Mouse (Mus musculus): ENCODE measurements around the gene Grik5. TPM values are rescaled to one million over a fixed set of nuclear protein-coding genes. Genes with fewer than 3 reads are reported as not detected.
A peak's percentile ranks its signal among the peaks of the same experiment; 100 is the strongest.

Grik5 gene
- polyA plus RNA-seq, 1 experiment from 2014 or later, result 3.4 TPM

DNA sequence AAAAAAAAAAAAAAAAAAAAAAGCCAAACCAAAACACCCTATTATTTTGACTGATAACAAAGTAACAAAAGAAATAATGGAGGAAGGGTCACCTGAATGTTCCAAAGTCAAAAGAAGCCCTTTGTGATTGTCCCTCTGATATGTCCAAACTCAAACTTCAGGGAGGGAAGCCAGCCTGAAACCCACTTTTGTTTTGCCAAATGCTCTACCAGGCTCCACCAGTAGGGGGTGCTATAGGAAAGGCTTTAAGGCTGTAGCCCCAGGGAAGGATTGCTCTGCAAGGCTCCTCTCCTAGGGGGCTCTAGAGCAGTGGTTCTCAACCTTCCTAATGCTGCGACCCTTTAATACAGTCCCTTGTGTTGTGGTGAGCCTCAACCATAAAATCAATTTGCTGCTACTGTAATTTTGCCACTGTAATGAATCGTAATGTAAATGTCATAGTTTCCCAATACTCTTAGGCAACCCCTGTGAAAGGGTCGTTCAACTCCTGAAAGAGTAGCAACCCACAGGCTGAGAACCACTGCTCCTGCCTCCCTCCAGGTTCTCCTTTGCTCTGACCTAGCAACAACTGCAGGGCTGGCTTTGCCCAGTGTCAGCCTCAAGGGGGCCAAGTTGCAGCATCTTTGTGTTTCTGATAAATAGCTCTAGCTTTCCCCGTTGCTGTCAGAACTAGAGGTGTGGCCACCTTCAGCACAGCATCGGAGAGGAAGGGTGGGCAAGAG lies 42.0 kb downstream of the Grik5 start:
- Histone ChIP-seq H3K36me3 (ENCODE audit: insufficient read depth, low read length) (0 out of 2 replicates have a peak, but pooled peaks cover 5% of the 10 kb centered on the region), H3K4me1 (replicated peaks; ENCODE audit: insufficient read depth, low read length) (no peaks in the 10 kb centered on the region), H3K4me2 (ENCODE audit: low read length) (no peak overlapping the region), H3K27ac (no peak overlapping the region), H3K9ac (ENCODE audit: low read depth, low read length) (no peak overlapping the region), H3K27me3 (ENCODE audit: insufficient read depth, low read length) (no peaks in the 10 kb centered on the region), H3K9me3 (replicated peaks; ENCODE audit: low read length) (no peaks in the 10 kb centered on the region), H3K4me3 (replicated peaks; ENCODE audit: low read depth, low read length) (no peak overlapping the region)
- peak; percentile 84 for DNase-seq (ENCODE audit: low spot score)
- ATAC-seq (replicated peaks; ENCODE audit: low FRiP score, low read depth), result no peak
- peak; percentile 84 for TF ChIP-seq CTCF (IDR thresholded peaks at IDR 0.05; ENCODE audit: low read depth)
- WGBS, result 42% methylated on average over 5 of the region's 5 CpGs

GRCm38 (mm10) chr7:25026452-25026851 lies 45.7 kb downstream of the Grik5 start:
- WGBS, result 60% methylated on average over 7 of the region's 7 CpGs
- no peak overlapping the region for H3K4me3 ChIP-seq (replicated peaks; ENCODE audit: low read depth, low read length)
- no peak for DNase-seq (ENCODE audit: low spot score)
- no peaks in the 10 kb centered on the region for H3K9me3 ChIP-seq (replicated peaks; ENCODE audit: low read length)
- TF ChIP-seq CTCF (IDR thresholded peaks at IDR 0.05; ENCODE audit: low read depth), result no peak
- ATAC-seq (replicated peaks; ENCODE audit: low FRiP score, low read depth), result no peak
- no peak overlapping the region for H3K9ac ChIP-seq (ENCODE audit: low read depth, low read length)
- H3K4me2 ChIP-seq (ENCODE audit: low read length), result no peak overlapping the region
- H3K4me1 ChIP-seq (replicated peaks; ENCODE audit: insufficient read depth, low read length), result no peaks in the 10 kb centered on the region
- H3K27ac ChIP-seq, result no peak overlapping the region
- H3K27me3 ChIP-seq (ENCODE audit: insufficient read depth, low read length), result no peaks in the 10 kb centered on the region
- 0 out of 2 replicates have a peak, but pooled peaks cover 5% of the 10 kb centered on the region for H3K36me3 ChIP-seq (ENCODE audit: insufficient read depth, low read length)

GRCm38 (mm10) chr7:25025855-25026439 lies 46.2 kb downstream of the Grik5 start:
- H3K4me3 ChIP-seq (replicated peaks; ENCODE audit: low read depth, low read length), result no peak overlapping the region
- DNase-seq (ENCODE audit: low spot score), result no peak
- no peak for ATAC-seq (replicated peaks; ENCODE audit: low FRiP score, low read depth)

GRCm38 (mm10) chr7:25011592-25011991 lies 60.6 kb downstream of the Grik5 start:
- no peak for TF ChIP-seq CTCF (IDR thresholded peaks at IDR 0.05; ENCODE audit: low read depth)
- Histone ChIP-seq H3K4me1 (replicated peaks; ENCODE audit: insufficient read depth, low read length) (peaks cover 7% of the 10 kb centered on the region; the same call in 1 of the 2 replicates), H3K9me3 (replicated peaks; ENCODE audit: low read length) (no peaks in the 10 kb centered on the region), H3K27ac (no peak overlapping the region), H3K4me2 (ENCODE audit: low read length) (no peak overlapping the region), H3K36me3 (ENCODE audit: insufficient read depth, low read length) (peaks cover 7% of the 10 kb centered on the region; the same call in 1 of the 2 replicates), H3K27me3 (ENCODE audit: insufficient read depth, low read length) (peaks cover 37% of the 10 kb centered on the region), H3K9ac (ENCODE audit: low read depth, low read length) (no peak overlapping the region), H3K4me3 (replicated peaks; ENCODE audit: low read depth, low read length) (no peak overlapping the region)
- 51% methylated on average over 7 of the region's 7 CpGs for WGBS
- ATAC-seq (replicated peaks; ENCODE audit: low FRiP score, low read depth), result no peak
- DNase-seq (ENCODE audit: low spot score), result no peak

More at GRCm38 (mm10) chr7:25025855-25026439, 46.2 kb downstream of the Grik5 start:
- H3K9me3 ChIP-seq (replicated peaks; ENCODE audit: low read length), result no peaks in the 10 kb centered on the region
- 0 out of 2 replicates have a peak, but pooled peaks cover 5% of the 10 kb centered on the region for H3K36me3 ChIP-seq (ENCODE audit: insufficient read depth, low read length)
- no peak overlapping the region for H3K27ac ChIP-seq
- TF ChIP-seq CTCF (IDR thresholded peaks at IDR 0.05; ENCODE audit: low read depth), result peak; percentile 48
- 67% methylated on average over 10 of the region's 10 CpGs for WGBS
- no peak overlapping the region for H3K4me2 ChIP-seq (ENCODE audit: low read length)
- no peaks in the 10 kb centered on the region for H3K27me3 ChIP-seq (ENCODE audit: insufficient read depth, low read length)
- H3K4me1 ChIP-seq (replicated peaks; ENCODE audit: insufficient read depth, low read length), result no peaks in the 10 kb centered on the region
- no peak overlapping the region for H3K9ac ChIP-seq (ENCODE audit: low read depth, low read length)

- peaks cover 49% of the 10 kb centered on the region for H3K27me3 ChIP-seq (ENCODE audit: insufficient read depth, low read length)
- no peaks in the 10 kb centered on the region for H3K9me3 ChIP-seq (replicated peaks; ENCODE audit: low read length)
- H3K27ac ChIP-seq, result no peak overlapping the region
- peak overlapping the region; percentile 54 for H3K4me2 ChIP-seq (ENCODE audit: low read length)
- WGBS, result 2% methylated on average over 80 of the region's 97 CpGs
- DNase-seq (ENCODE audit: low spot score) (peak; percentile 58), ATAC-seq (replicated peaks; ENCODE audit: low FRiP score, low read depth) (peak; percentile 50)
- peaks cover 9% of the 10 kb centered on the region; the same call in 1 of the 2 replicates for H3K4me1 ChIP-seq (replicated peaks; ENCODE audit: insufficient read depth, low read length)
- peak; percentile 64 for TF ChIP-seq CTCF (IDR thresholded peaks at IDR 0.05; ENCODE audit: low read depth)
- H3K36me3 ChIP-seq (ENCODE audit: insufficient read depth, low read length), result peaks cover 7% of the 10 kb centered on the region; the same call in 1 of the 2 replicates
- H3K4me3 ChIP-seq (replicated peaks; ENCODE audit: low read depth, low read length), result peak overlapping the region; percentile 15
- no peak overlapping the region for H3K9ac ChIP-seq (ENCODE audit: low read depth, low read length)
Observed at GRCm38 (mm10) chr7:25010090-25010913, 61.8 kb downstream of the Grik5 start.
